Mouse (Mus musculus): Measurements from ENCODE around the gene Gm20388. TPM values are rescaled to one million over a fixed set of nuclear protein-coding genes. Genes with fewer than 3 reads are reported as not detected.

Gene Gm20388
- polyA plus RNA-seq, 1 experiment from 2014 or later: not detected

GRCm38 (mm10) chr8:124265130-124265529 lies 4354.5 kb downstream of the Gm20388 start:
- no peak overlapping the region for H3K4me3 ChIP-seq (ENCODE audit: low read length)
- H3K36me3 ChIP-seq (ENCODE audit: control insufficient read depth, insufficient read depth, low read length): no peaks in the 10 kb centered on the region
- ATAC-seq (ENCODE audit: low read depth): no peak
- H3K9me3 ChIP-seq (ENCODE audit: control insufficient read depth, low read length): no peaks in the 10 kb centered on the region
- no peak overlapping the region for H3K27ac ChIP-seq (ENCODE audit: low read length)
- H3K27me3 ChIP-seq (ENCODE audit: control insufficient read depth, insufficient read depth, low read depth, low read length): no peaks in the 10 kb centered on the region
- no peak overlapping the region for H3K4me2 ChIP-seq (ENCODE audit: low read depth, low read length)
- 95% methylated on average over 2 of the region's 2 CpGs for WGBS
- peaks cover 29% of the 10 kb centered on the region for H3K4me1 ChIP-seq (replicated peaks; ENCODE audit: control insufficient read depth, insufficient read depth, low read length)
- no peak overlapping the region for H3K9ac ChIP-seq (ENCODE audit: low read length)

GRCm38 (mm10) chr8:124265798-124266197 lies 4355.2 kb downstream of the Gm20388 start:
- H3K27ac ChIP-seq (ENCODE audit: low read length): no peak overlapping the region
- H3K36me3 ChIP-seq (ENCODE audit: control insufficient read depth, insufficient read depth, low read length): no peaks in the 10 kb centered on the region
- no peak overlapping the region for H3K4me3 ChIP-seq (ENCODE audit: low read length)
- 71% methylated on average over 8 of the region's 8 CpGs for WGBS
- no peaks in the 10 kb centered on the region for H3K9me3 ChIP-seq (ENCODE audit: control insufficient read depth, low read length)
- H3K4me2 ChIP-seq (ENCODE audit: low read depth, low read length): no peak overlapping the region
- peaks cover 25% of the 10 kb centered on the region for H3K4me1 ChIP-seq (replicated peaks; ENCODE audit: control insufficient read depth, insufficient read depth, low read length)
- H3K27me3 ChIP-seq (ENCODE audit: control insufficient read depth, insufficient read depth, low read depth, low read length): no peaks in the 10 kb centered on the region
- no peak overlapping the region for H3K9ac ChIP-seq (ENCODE audit: low read length)
- no peak for ATAC-seq (ENCODE audit: low read depth)

DNA sequence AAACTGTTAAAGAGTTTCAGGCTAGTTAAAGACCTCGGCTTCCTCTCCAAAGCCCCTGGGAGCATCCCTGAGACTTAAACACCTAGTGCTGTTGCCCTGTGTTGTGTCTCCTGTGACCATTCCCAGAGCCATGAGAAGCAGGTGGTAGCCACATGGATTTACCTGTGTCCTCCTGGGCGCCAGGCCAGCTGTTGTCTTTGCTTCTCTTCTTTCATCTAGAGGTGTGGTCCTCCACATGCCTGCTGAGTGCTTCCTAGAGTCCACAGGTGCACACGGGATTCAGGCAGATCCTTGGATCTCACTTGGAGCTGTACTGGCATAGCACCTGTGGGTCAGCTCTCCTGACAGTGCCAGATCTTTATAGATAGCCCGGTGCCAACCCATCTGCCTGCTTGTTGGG lies 4356.6 kb downstream of the Gm20388 start:
- ATAC-seq (ENCODE audit: low read depth): no peak
- WGBS: 80% methylated on average over 4 of the region's 4 CpGs
- H3K4me1 ChIP-seq (replicated peaks; ENCODE audit: control insufficient read depth, insufficient read depth, low read length): peaks cover 32% of the 10 kb centered on the region
- no peak overlapping the region for H3K9ac ChIP-seq (ENCODE audit: low read length)
- no peaks in the 10 kb centered on the region for H3K36me3 ChIP-seq (ENCODE audit: control insufficient read depth, insufficient read depth, low read length)
- H3K4me3 ChIP-seq (ENCODE audit: low read length): no peak overlapping the region
- H3K27ac ChIP-seq (ENCODE audit: low read length): no peak overlapping the region
- no peak overlapping the region for H3K4me2 ChIP-seq (ENCODE audit: low read depth, low read length)
- no peaks in the 10 kb centered on the region for H3K27me3 ChIP-seq (ENCODE audit: control insufficient read depth, insufficient read depth, low read depth, low read length)
- H3K9me3 ChIP-seq (ENCODE audit: control insufficient read depth, low read length): no peaks in the 10 kb centered on the region

DNA sequence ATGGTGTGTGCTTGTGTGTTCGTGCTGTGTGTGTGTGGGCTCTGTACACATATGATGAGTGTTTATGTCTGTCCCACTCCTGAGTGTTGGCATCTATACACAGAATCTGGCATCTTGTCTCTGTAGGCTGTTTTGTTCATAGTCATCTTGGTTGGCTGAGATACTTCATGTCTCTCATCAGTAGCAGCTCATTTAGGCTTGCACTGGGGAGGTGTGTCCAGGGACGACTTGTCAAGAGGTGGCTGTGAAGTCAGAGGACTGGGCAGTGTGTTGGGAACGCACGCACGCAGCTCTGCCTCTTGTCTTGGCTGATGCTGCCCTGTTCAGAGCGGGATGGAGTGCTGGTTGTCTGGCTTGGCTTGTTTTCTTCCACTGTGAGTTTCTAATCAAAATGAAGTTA lies 4359.9 kb downstream of the Gm20388 start:
- 36% methylated on average over 6 of the region's 6 CpGs for WGBS
- Histone ChIP-seq H3K27me3 (ENCODE audit: control insufficient read depth, insufficient read depth, low read depth, low read length) (no peaks in the 10 kb centered on the region), H3K4me2 (ENCODE audit: low read depth, low read length) (no peak overlapping the region), H3K27ac (ENCODE audit: low read length) (peak overlapping the region; percentile 60), H3K4me1 (replicated peaks; ENCODE audit: control insufficient read depth, insufficient read depth, low read length) (peaks cover 21% of the 10 kb centered on the region), H3K36me3 (ENCODE audit: control insufficient read depth, insufficient read depth, low read length) (peaks cover under 1% of the 10 kb centered on the region; the same call in 1 of the 2 replicates), H3K9ac (ENCODE audit: low read length) (no peak overlapping the region), H3K9me3 (ENCODE audit: control insufficient read depth, low read length) (no peaks in the 10 kb centered on the region), H3K4me3 (ENCODE audit: low read length) (no peak overlapping the region)
- peak; percentile 96 for ATAC-seq (ENCODE audit: low read depth)

DNA sequence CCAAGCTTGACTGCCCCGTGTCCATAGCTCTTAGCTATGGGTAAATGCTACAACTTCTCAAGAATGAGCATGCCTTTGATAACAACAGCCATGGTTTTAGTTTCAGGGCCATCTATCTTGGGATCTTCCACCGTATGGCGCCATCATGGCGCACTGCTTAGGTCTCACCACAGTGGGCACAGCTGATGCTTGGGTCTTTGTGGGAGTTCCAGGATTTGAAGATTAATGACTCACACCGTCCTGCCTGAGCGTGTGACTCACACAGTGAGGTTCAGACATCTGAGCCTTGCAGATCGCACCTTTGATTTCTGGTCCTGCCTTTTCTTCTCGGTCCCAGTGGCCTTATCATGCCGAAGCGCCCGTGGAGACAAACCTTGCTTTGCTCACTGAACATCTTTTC lies 4360.3 kb downstream of the Gm20388 start:
- Histone ChIP-seq H3K36me3 (ENCODE audit: control insufficient read depth, insufficient read depth, low read length) (peaks cover 4% of the 10 kb centered on the region; the same call in 1 of the 2 replicates), H3K9ac (ENCODE audit: low read length) (no peak overlapping the region), H3K4me3 (ENCODE audit: low read length) (no peak overlapping the region), H3K9me3 (ENCODE audit: control insufficient read depth, low read length) (no peaks in the 10 kb centered on the region; the same call in 1 of the 2 replicates), H3K27me3 (ENCODE audit: control insufficient read depth, insufficient read depth, low read depth, low read length) (no peaks in the 10 kb centered on the region), H3K4me1 (replicated peaks; ENCODE audit: control insufficient read depth, insufficient read depth, low read length) (peaks cover 20% of the 10 kb centered on the region), H3K4me2 (ENCODE audit: low read depth, low read length) (no peak overlapping the region), H3K27ac (ENCODE audit: low read length) (peak overlapping the region; percentile 60)
- WGBS: 54% methylated on average over 11 of the region's 11 CpGs
- ATAC-seq (ENCODE audit: low read depth): peak; percentile 26

DNA sequence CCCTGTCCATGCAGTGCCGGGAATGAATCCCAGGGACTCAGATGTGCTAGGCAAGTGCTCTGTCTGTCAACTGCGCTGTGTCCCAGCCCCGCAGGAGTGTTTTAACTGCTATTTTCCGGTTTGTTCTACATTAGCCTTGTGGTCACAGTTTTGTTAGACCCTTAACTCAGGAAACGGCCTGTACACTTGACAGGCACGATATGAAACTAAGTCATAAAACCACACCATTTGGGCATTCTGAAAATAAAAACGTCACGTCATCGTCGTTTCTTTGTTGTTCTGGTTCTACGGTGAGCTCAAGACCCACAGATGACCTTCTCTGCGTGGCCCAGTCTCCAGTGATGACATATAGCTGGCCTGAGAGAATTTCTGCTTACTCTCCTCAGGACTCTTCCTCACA lies 4360.9 kb downstream of the Gm20388 start:
- Histone ChIP-seq H3K4me3 (ENCODE audit: low read length) (no peak overlapping the region), H3K27me3 (ENCODE audit: control insufficient read depth, insufficient read depth, low read depth, low read length) (no peaks in the 10 kb centered on the region), H3K4me1 (replicated peaks; ENCODE audit: control insufficient read depth, insufficient read depth, low read length) (peaks cover 20% of the 10 kb centered on the region), H3K9ac (ENCODE audit: low read length) (no peak overlapping the region), H3K36me3 (ENCODE audit: control insufficient read depth, insufficient read depth, low read length) (peaks cover 8% of the 10 kb centered on the region; the same call in 1 of the 2 replicates), H3K9me3 (ENCODE audit: control insufficient read depth, low read length) (no peaks in the 10 kb centered on the region; the same call in 1 of the 2 replicates), H3K4me2 (ENCODE audit: low read depth, low read length) (no peak overlapping the region), H3K27ac (ENCODE audit: low read length) (no peak overlapping the region)
- 74% methylated on average over 12 of the region's 12 CpGs for WGBS
- no peak for ATAC-seq (ENCODE audit: low read depth)

- Histone ChIP-seq H3K4me2 (ENCODE audit: low read depth, low read length) (no peak overlapping the region), H3K36me3 (ENCODE audit: control insufficient read depth, insufficient read depth, low read length) (peaks cover 8% of the 10 kb centered on the region; the same call in 1 of the 2 replicates), H3K9me3 (ENCODE audit: control insufficient read depth, low read length) (no peaks in the 10 kb centered on the region; the same call in 1 of the 2 replicates), H3K27me3 (ENCODE audit: control insufficient read depth, insufficient read depth, low read depth, low read length) (no peaks in the 10 kb centered on the region), H3K27ac (ENCODE audit: low read length) (no peak overlapping the region), H3K4me1 (replicated peaks; ENCODE audit: control insufficient read depth, insufficient read depth, low read length) (peaks cover 20% of the 10 kb centered on the region), H3K4me3 (ENCODE audit: low read length) (no peak overlapping the region), H3K9ac (ENCODE audit: low read length) (no peak overlapping the region)
- ATAC-seq (ENCODE audit: low read depth): no peak
- WGBS: 59% methylated on average over 3 of the region's 3 CpGs
Measured at GRCm38 (mm10) chr8:124272792-124273191, 4362.2 kb downstream of the Gm20388 start.

DNA sequence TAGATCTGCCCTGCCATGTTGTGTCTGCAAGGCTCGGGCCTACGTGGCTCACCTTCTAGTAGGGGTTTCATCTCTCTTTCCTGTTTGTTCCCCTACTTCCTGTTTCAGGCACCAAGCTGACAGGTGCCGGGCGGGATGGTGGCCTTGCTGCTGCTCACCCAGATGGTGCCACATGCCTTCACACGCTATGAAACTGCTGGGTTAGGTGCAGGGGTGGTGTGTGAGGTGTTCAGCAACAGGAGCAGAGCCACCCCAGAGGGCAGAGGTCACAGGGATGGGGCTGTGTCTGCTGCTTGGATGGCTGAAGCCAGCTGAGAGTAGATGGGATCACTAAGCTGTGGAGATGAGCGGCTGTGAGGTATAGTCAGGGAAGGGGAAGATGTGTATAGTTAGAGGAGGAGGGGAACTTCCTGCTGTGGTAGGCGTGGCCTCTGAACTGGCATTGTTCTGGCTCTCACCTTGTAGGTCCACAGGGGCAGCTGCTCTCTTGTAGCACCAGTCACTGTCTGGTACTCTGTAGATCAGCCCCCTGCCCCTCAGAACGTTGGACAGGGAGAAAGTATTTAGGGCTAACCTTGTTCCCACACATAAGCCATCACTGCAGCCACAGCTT lies 4363.1 kb downstream of the Gm20388 start:
- H3K4me2 ChIP-seq (ENCODE audit: low read depth, low read length): no peak overlapping the region
- ATAC-seq (ENCODE audit: low read depth): no peak
- 62% methylated on average over 8 of the region's 8 CpGs for WGBS
- no peaks in the 10 kb centered on the region for H3K27me3 ChIP-seq (ENCODE audit: control insufficient read depth, insufficient read depth, low read depth, low read length)
- no peak overlapping the region for H3K9ac ChIP-seq (ENCODE audit: low read length)
- H3K4me3 ChIP-seq (ENCODE audit: low read length): no peak overlapping the region
- no peaks in the 10 kb centered on the region; the same call in 1 of the 2 replicates for H3K9me3 ChIP-seq (ENCODE audit: control insufficient read depth, low read length)
- peaks cover 8% of the 10 kb centered on the region; the same call in 1 of the 2 replicates for H3K36me3 ChIP-seq (ENCODE audit: control insufficient read depth, insufficient read depth, low read length)
- no peak overlapping the region for H3K27ac ChIP-seq (ENCODE audit: low read length)
- H3K4me1 ChIP-seq (replicated peaks; ENCODE audit: control insufficient read depth, insufficient read depth, low read length): peaks cover 28% of the 10 kb centered on the region

DNA sequence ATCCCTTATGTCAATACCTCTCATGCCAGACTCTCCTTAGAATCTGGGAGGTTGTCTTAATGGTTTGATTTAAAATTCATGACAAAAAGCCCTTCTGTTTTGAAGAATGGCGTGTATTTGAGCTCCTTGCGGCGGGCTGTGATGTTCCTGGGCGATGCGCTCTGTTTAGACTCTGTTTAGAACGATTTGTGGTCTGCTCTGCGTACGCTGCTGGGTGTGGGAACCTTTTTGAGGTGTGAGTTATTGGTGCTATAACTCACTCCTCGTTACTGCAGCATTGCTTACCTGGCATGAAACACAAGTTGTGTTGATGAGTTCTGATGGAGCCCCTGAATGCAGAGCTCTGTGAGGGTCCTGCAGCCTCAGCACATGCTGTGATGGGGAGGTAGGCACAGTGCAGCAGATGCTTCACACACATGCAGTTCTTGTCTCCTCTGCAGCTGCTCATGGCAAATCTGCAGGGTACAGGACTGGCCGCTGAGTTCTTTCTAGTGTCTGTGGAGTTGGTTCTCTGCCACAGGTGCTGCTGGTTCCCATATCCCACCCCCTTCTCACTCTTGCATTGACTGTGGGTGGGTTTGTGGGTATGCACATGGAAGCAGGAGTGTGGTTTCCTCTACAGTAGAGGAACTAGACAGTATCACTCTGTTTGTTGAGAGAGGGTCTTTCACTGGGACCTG lies 4363.9 kb downstream of the Gm20388 start:
- WGBS: 73% methylated on average over 10 of the region's 10 CpGs
- peaks cover 8% of the 10 kb centered on the region; the same call in 1 of the 2 replicates for H3K36me3 ChIP-seq (ENCODE audit: control insufficient read depth, insufficient read depth, low read length)

More for the DNA sequence above, 4363.9 kb downstream of the Gm20388 start:
- Histone ChIP-seq H3K4me2 (ENCODE audit: low read depth, low read length) (no peak overlapping the region), H3K4me1 (replicated peaks; ENCODE audit: control insufficient read depth, insufficient read depth, low read length) (peaks cover 27% of the 10 kb centered on the region), H3K4me3 (ENCODE audit: low read length) (no peak overlapping the region), H3K9ac (ENCODE audit: low read length) (no peak overlapping the region), H3K27ac (ENCODE audit: low read length) (no peak overlapping the region), H3K9me3 (ENCODE audit: control insufficient read depth, low read length) (no peaks in the 10 kb centered on the region; the same call in 1 of the 2 replicates), H3K27me3 (ENCODE audit: control insufficient read depth, insufficient read depth, low read depth, low read length) (no peaks in the 10 kb centered on the region)
- ATAC-seq (ENCODE audit: low read depth): no peak
